Mouse (Mus musculus) G1E (cell line): ENCODE results near the gene Klhl9.

Experiments used
- CTCF ChIP-seq: IDR thresholded peaks from 2 replicates; pipeline ENCODE4 v1.5.1; 2012; ENCODE audit warnings: low read depth, low read length, inconsistent platforms, mixed read lengths
- GATA1 ChIP-seq: IDR thresholded peaks from 2 replicates; pipeline ENCODE4 v1.6.1; 2012; ENCODE audit warnings: borderline replicate concordance, low read length, inconsistent platforms, mixed read lengths
- POLR2AphosphoS5 ChIP-seq: IDR thresholded peaks from 2 replicates; pipeline ENCODE4 v1.6.1; 2012; ENCODE audit warnings: low read depth, low read length, inconsistent platforms; ENCODE audit not compliant: insufficient replicate concordance
- TAL1 ChIP-seq: conservative IDR thresholded peaks from 2 replicates; pipeline ENCODE4 v1.6.1; 2012; ENCODE audit warnings: low read depth, low read length, inconsistent platforms, mixed read lengths

GRCm38 (mm10) chr4:88696237-88696884 lies 25.9 kb downstream of the Klhl9 start:
- no peak for TF ChIP-seq GATA1
- TF ChIP-seq CTCF: peak; percentile 99
- TF ChIP-seq TAL1: no peak
- no peak for TF ChIP-seq POLR2AphosphoS5
